Mouse (Mus musculus): ENCODE results near the gene Pdgfc. TPM values are rescaled to one million over a fixed set of nuclear protein-coding genes. Genes with fewer than 3 reads are reported as not detected.

The Pdgfc gene
- 6.8 and 7.3 TPM in 2 replicates for polyA plus RNA-seq (2012; rRNA removed)

GRCm38 (mm10) chr3:81036151-81036553, at the start of gene Pdgfc:
Gene Pdgfc (plus strand): TSS chr3:81036416.
- no peak for DNase-seq
- TF ChIP-seq CTCF (conservative IDR thresholded peaks at IDR 0.05; ENCODE audit: insufficient read depth, insufficient read length, low read depth, low read length) (no peak), POLR2A (IDR thresholded peaks at IDR 0.05; ENCODE audit: low read depth, low read length) (no peak)
- H3K27ac ChIP-seq (ENCODE audit: insufficient read depth, low read depth, low read length): peak within 1 kb of the TSS; percentile 98
- H3K4me3 ChIP-seq (ENCODE audit: insufficient read depth, low read depth, low read length): peak within 1 kb of the TSS; percentile 54
- H3K36me3 ChIP-seq (ENCODE audit: control insufficient read depth, insufficient read depth, low read length): no peaks in the 10 kb centered on the region
- H3K27me3 ChIP-seq (replicated peaks; ENCODE audit: control insufficient read depth, insufficient read depth, low read length): no peaks in the 10 kb centered on the region
- peaks cover 12% of the 10 kb centered on the region; the same call in 1 of the 2 replicates for H3K4me1 ChIP-seq (ENCODE audit: control insufficient read depth, insufficient read depth, low read length)
- 7% methylated on average over 16 of the region's 17 CpGs for WGBS

GRCm38 (mm10) chr3:81009245-81009644, 27.0 kb upstream of the Pdgfc start:
- Histone ChIP-seq H3K4me3 (ENCODE audit: insufficient read depth, low read depth, low read length) (no peak overlapping the region), H3K36me3 (ENCODE audit: control insufficient read depth, insufficient read depth, low read length) (no peaks in the 10 kb centered on the region), H3K27ac (ENCODE audit: insufficient read depth, low read depth, low read length) (no peak overlapping the region), H3K27me3 (replicated peaks; ENCODE audit: control insufficient read depth, insufficient read depth, low read length) (no peaks in the 10 kb centered on the region), H3K4me1 (ENCODE audit: control insufficient read depth, insufficient read depth, low read length) (no peaks in the 10 kb centered on the region)
- no peak for DNase-seq
- TF ChIP-seq POLR2A (IDR thresholded peaks at IDR 0.05; ENCODE audit: low read depth, low read length): no peak
- TF ChIP-seq CTCF (conservative IDR thresholded peaks at IDR 0.05; ENCODE audit: insufficient read depth, insufficient read length, low read depth, low read length): no peak
- WGBS: 77% methylated on average over 3 of the region's 3 CpGs

GRCm38 (mm10) chr3:81009899-81010298, 26.3 kb upstream of the Pdgfc start:
- H3K36me3 ChIP-seq (ENCODE audit: control insufficient read depth, insufficient read depth, low read length): no peaks in the 10 kb centered on the region
- no peaks in the 10 kb centered on the region for H3K4me1 ChIP-seq (ENCODE audit: control insufficient read depth, insufficient read depth, low read length)
- DNase-seq: no peak
- H3K27ac ChIP-seq (ENCODE audit: insufficient read depth, low read depth, low read length): no peak overlapping the region
- no peak for TF ChIP-seq CTCF (conservative IDR thresholded peaks at IDR 0.05; ENCODE audit: insufficient read depth, insufficient read length, low read depth, low read length)
- no peak for TF ChIP-seq POLR2A (IDR thresholded peaks at IDR 0.05; ENCODE audit: low read depth, low read length)
- H3K27me3 ChIP-seq (replicated peaks; ENCODE audit: control insufficient read depth, insufficient read depth, low read length): no peaks in the 10 kb centered on the region
- 67% methylated on average over 3 of the region's 3 CpGs for WGBS
- H3K4me3 ChIP-seq (ENCODE audit: insufficient read depth, low read depth, low read length): no peak overlapping the region

- WGBS: 68% methylated on average over 5 of the region's 5 CpGs
- Histone ChIP-seq H3K36me3 (ENCODE audit: control insufficient read depth, insufficient read depth, low read length) (no peaks in the 10 kb centered on the region), H3K27ac (ENCODE audit: insufficient read depth, low read depth, low read length) (no peak overlapping the region), H3K4me1 (ENCODE audit: control insufficient read depth, insufficient read depth, low read length) (no peaks in the 10 kb centered on the region; the same call in 1 of the 2 replicates), H3K27me3 (replicated peaks; ENCODE audit: control insufficient read depth, insufficient read depth, low read length) (no peaks in the 10 kb centered on the region; the same call in 1 of the 2 replicates), H3K4me3 (ENCODE audit: insufficient read depth, low read depth, low read length) (no peak overlapping the region)
- DNase-seq: peak; percentile 85
- TF ChIP-seq POLR2A (IDR thresholded peaks at IDR 0.05; ENCODE audit: low read depth, low read length) (no peak), CTCF (conservative IDR thresholded peaks at IDR 0.05; ENCODE audit: insufficient read depth, insufficient read length, low read depth, low read length) (no peak)
Observed at GRCm38 (mm10) chr3:81017385-81018051, 18.7 kb upstream of the Pdgfc start.

GRCm38 (mm10) chr3:81020064-81020463, 16.2 kb upstream of the Pdgfc start:
- H3K36me3 ChIP-seq (ENCODE audit: control insufficient read depth, insufficient read depth, low read length): no peaks in the 10 kb centered on the region
- no peak overlapping the region for H3K4me3 ChIP-seq (ENCODE audit: insufficient read depth, low read depth, low read length)
- H3K27ac ChIP-seq (ENCODE audit: insufficient read depth, low read depth, low read length): no peak overlapping the region
- TF ChIP-seq CTCF (conservative IDR thresholded peaks at IDR 0.05; ENCODE audit: insufficient read depth, insufficient read length, low read depth, low read length) (no peak), POLR2A (IDR thresholded peaks at IDR 0.05; ENCODE audit: low read depth, low read length) (no peak)
- H3K4me1 ChIP-seq (ENCODE audit: control insufficient read depth, insufficient read depth, low read length): no peaks in the 10 kb centered on the region; the same call in 1 of the 2 replicates
- 48% methylated on average over 1 of the region's 1 CpGs for WGBS
- no peaks in the 10 kb centered on the region; the same call in 1 of the 2 replicates for H3K27me3 ChIP-seq (replicated peaks; ENCODE audit: control insufficient read depth, insufficient read depth, low read length)
- DNase-seq: no peak

- H3K27ac ChIP-seq (ENCODE audit: insufficient read depth, low read depth, low read length): no peak overlapping the region
- no peak for TF ChIP-seq POLR2A (IDR thresholded peaks at IDR 0.05; ENCODE audit: low read depth, low read length)
- no peak for TF ChIP-seq CTCF (conservative IDR thresholded peaks at IDR 0.05; ENCODE audit: insufficient read depth, insufficient read length, low read depth, low read length)
- WGBS: 82% methylated on average over 6 of the region's 6 CpGs
Observed at GRCm38 (mm10) chr3:81021783-81022182, 14.4 kb upstream of the Pdgfc start.

GRCm38 (mm10) chr3:81022266-81022665, 13.9 kb upstream of the Pdgfc start:
- WGBS: 92% methylated on average over 5 of the region's 5 CpGs

More at GRCm38 (mm10) chr3:81021783-81022182, 14.4 kb upstream of the Pdgfc start:
- Histone ChIP-seq H3K4me3 (ENCODE audit: insufficient read depth, low read depth, low read length) (no peak overlapping the region), H3K4me1 (ENCODE audit: control insufficient read depth, insufficient read depth, low read length) (no peaks in the 10 kb centered on the region; the same call in 1 of the 2 replicates), H3K36me3 (ENCODE audit: control insufficient read depth, insufficient read depth, low read length) (no peaks in the 10 kb centered on the region), H3K27me3 (replicated peaks; ENCODE audit: control insufficient read depth, insufficient read depth, low read length) (no peaks in the 10 kb centered on the region; the same call in 1 of the 2 replicates)
- no peak for DNase-seq

More at GRCm38 (mm10) chr3:81022266-81022665, 13.9 kb upstream of the Pdgfc start:
- Histone ChIP-seq H3K4me3 (ENCODE audit: insufficient read depth, low read depth, low read length) (no peak overlapping the region), H3K27ac (ENCODE audit: insufficient read depth, low read depth, low read length) (no peak overlapping the region), H3K36me3 (ENCODE audit: control insufficient read depth, insufficient read depth, low read length) (no peaks in the 10 kb centered on the region), H3K4me1 (ENCODE audit: control insufficient read depth, insufficient read depth, low read length) (no peaks in the 10 kb centered on the region; the same call in 1 of the 2 replicates), H3K27me3 (replicated peaks; ENCODE audit: control insufficient read depth, insufficient read depth, low read length) (no peaks in the 10 kb centered on the region; the same call in 1 of the 2 replicates)
- no peak for TF ChIP-seq CTCF (conservative IDR thresholded peaks at IDR 0.05; ENCODE audit: insufficient read depth, insufficient read length, low read depth, low read length)
- no peak for TF ChIP-seq POLR2A (IDR thresholded peaks at IDR 0.05; ENCODE audit: low read depth, low read length)
- no peak for DNase-seq
